ENCODE assay signal across 16 mouse cellular contexts in the genomic region with DNA sequence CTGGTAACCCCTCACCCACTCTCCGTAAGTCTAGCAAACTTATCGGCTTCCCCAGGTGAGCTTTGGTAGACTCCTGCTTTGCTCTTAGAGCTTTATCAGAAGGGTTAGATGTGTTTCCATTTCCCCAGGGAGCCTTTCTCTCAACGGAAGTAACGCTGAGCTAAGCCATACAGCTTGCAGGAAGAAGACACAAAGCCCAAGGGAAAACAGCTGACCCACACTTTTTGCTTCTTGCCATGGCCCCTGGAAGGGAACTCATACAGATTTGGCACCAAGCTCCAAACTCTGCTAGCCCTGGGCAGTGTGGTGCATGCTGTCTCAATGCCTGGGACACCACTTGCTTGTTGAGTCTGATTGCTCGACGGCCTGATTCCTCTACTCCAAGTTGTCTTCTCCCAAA.
DNase-seq lines count a peak whose midpoint lies in the region; ATAC-seq and TF ChIP-seq lines count a peak whose summit lies in the region.
"Had no signal": no experiment of that assay in that cellular context is flagged by ENCODE, and none has a peak within 500 bp of the region (broad histone marks: within the 10 kb centered on the region; RNA-seq: fewer than 3 reads in every experiment).

No protein-coding gene starts in this region.

- WGBS in macrophage (ENCODE audit: missing documents), result 76% methylated on average over 6 of the region's 6 CpGs

- no peak for TF ChIP-seq CTCF in gastrocnemius, adult 2 months (IDR thresholded peaks at IDR 0.05)

- H3K79me2 ChIP-seq in macrophage (ENCODE audit: inconsistent target), result no peaks in the 10 kb centered on the region

- no peak for ATAC-seq in megakaryocyte progenitor cell, adult 5-6 weeks (replicated peaks; ENCODE audit: poor library complexity)
- ATAC-seq: forebrain, embryonic 15.5 days; Patski had no signal

- DNase-seq in adrenal gland, postnatal 10 days, result peak; percentile 50
- no peak for DNase-seq in adrenal gland, postnatal 36 days
- peak; percentile 27 for DNase-seq in kidney, postnatal 14 days
- no peak for DNase-seq in kidney, postnatal 25 days
- DNase-seq in heart, adult 9 months (ENCODE audit: low spot score in 2 of 2), result peak; percentile 40 to 44
- DNase-seq in gastrocnemius, adult 2 months, result no peak
- DNase-seq: cerebellum, adult 9-11 months; kidney, postnatal 10 days; thymus, postnatal 14 days had no signal

- intact Hi-C loops in gastrocnemius, adult 2 months (cut with DNase I), result no loop called here

- H3K4me3 ChIP-seq in macrophage (ENCODE audit: inconsistent target), result no peak overlapping the region
- H3K4me3 ChIP-seq in gastrocnemius, adult 2 months, result no peak overlapping the region
- H3K4me3 ChIP-seq: forebrain, embryonic 15.5 days; liver, embryonic 15.5 days; midbrain, embryonic 12.5 days; neural tube, embryonic 15.5 days had no signal

- H3K27ac ChIP-seq in macrophage, result peak overlapping the region; percentile 13; the same call in 1 of the 2 replicates
- H3K27ac ChIP-seq in gastrocnemius, adult 2 months, result no peak overlapping the region
- H3K27ac ChIP-seq: forebrain, embryonic 15.5 days; liver, embryonic 15.5 days; midbrain, embryonic 12.5 days; neural tube, embryonic 15.5 days had no signal

- no peaks in the 10 kb centered on the region for H3K36me3 ChIP-seq in macrophage (ENCODE audit: inconsistent target)
- H3K36me3 ChIP-seq: forebrain, embryonic 15.5 days; liver, embryonic 15.5 days; midbrain, embryonic 12.5 days; neural tube, embryonic 15.5 days had no signal

Comparison
In these comparisons a context has a peak if more than half of its experiments do, and no peak if none do; other contexts are left out.
1. DNase-seq: peak in adrenal gland, postnatal 10 days (single experiment), kidney, postnatal 14 days (single experiment) and heart, adult 9 months (2 of 2); none in adrenal gland, postnatal 36 days (0 of 2), kidney, postnatal 25 days (0 of 2) and gastrocnemius, adult 2 months (single experiment).